Mouse (Mus musculus): ENCODE measurements at regions not wholly inside any gene's neighbourhood (a gene's known extent, or its start where the extent isn't known, plus 50 kb on each side); places are given as distances from the start of the nearest gene placed in this dataset.

- TF ChIP-seq CTCF (conservative IDR thresholded peaks at IDR 0.05 in 1 of 2, IDR thresholded peaks at IDR 0.05 in 1 of 2; ENCODE audit: low read depth in 2 of 2, low read length in 2 of 2) = no peak
- no peak for TF ChIP-seq EP300 (IDR thresholded peaks at IDR 0.05; ENCODE audit: low read length)
- TF ChIP-seq MAX (IDR thresholded peaks at IDR 0.05; ENCODE audit: low read length) = no peak
- no peak for TF ChIP-seq ZNF384 (IDR thresholded peaks at IDR 0.05; ENCODE audit: low read depth, low read length)
- no peak for TF ChIP-seq POLR2A (IDR thresholded peaks at IDR 0.05; ENCODE audit: low read depth, low read length)
- TF ChIP-seq POLR2AphosphoS2 (IDR thresholded peaks at IDR 0.05; ENCODE audit: low read depth, low read length) = no peak
- no peak for TF ChIP-seq RAD21 (IDR thresholded peaks at IDR 0.05; ENCODE audit: low read depth, low read length)
- no peak for TF ChIP-seq UBTF (IDR thresholded peaks at IDR 0.05; ENCODE audit: low read depth, low read length)
- no peak for TF ChIP-seq ZMIZ1 (IDR thresholded peaks at IDR 0.05; ENCODE audit: low read depth, low read length)
Observed at GRCm38 (mm10) chr4:33693441-33693840, 231.0 kb upstream of the Cnr1 start.
